Mouse (Mus musculus) erythroblast, embryonic 14.5 days (primary cell): ENCODE data around the gene Hoxb4.

Experiments
- GATA1 ChIP-seq: IDR thresholded peaks from 2 replicates; pipeline ENCODE4 v1.6.1; 2012; ENCODE audit warnings: low read length, inconsistent platforms, mixed read lengths
- TAL1 ChIP-seq: IDR thresholded peaks from 3 replicates; pipeline ENCODE4 v1.6.1; 2012; ENCODE audit warnings: low read length, inconsistent platforms, mixed read lengths

DNA sequence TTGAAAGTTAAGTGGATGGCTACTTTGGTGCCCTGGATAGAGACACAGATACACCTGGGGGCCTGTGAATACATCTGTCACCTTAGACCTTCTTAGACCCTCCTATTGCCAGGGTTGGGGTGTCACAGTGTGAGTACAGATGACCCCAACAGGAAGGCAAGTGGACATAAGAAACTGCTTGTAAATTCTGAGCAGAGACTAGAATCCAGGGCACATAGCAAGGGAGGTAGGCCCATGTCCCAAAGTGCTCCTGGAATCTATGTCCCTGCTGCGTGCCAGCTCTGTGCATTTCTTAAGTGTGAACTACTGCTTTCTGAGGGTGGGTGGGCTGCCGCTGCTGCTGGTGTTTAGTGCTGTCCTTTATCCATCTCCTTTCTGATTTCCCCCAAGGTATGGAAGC is 32.7 kb downstream of the Hoxb4 start:
- TF ChIP-seq GATA1 (no peak), TAL1 (no peak)
